In genomic region chr16:85807626-85808025, GRCm38 (mm10) we compare ENCODE assay signal across 8 mouse cellular contexts. TPM values are rescaled to one million over a fixed set of nuclear protein-coding genes. Genes with fewer than 3 reads are reported as not detected.
DNase-seq lines count a peak whose midpoint lies in the region; ATAC-seq lines count a peak whose summit lies in the region.

No protein-coding gene starts in this region.

- H3K9me3 ChIP-seq in forebrain, embryonic 11.5 days (ENCODE audit: control insufficient read depth, low read length) = no peaks in the 10 kb centered on the region
- no peaks in the 10 kb centered on the region for H3K9me3 ChIP-seq in forebrain, embryonic 16.5 days (ENCODE audit: control insufficient read depth, low read length)
- H3K9me3 ChIP-seq in heart, embryonic 15.5 days (replicated peaks) = no peaks in the 10 kb centered on the region

- no peak overlapping the region for H3K4me2 ChIP-seq in forebrain, embryonic 11.5 days (ENCODE audit: low read depth, low read length, severe bottlenecking)
- H3K4me2 ChIP-seq in forebrain, embryonic 16.5 days (ENCODE audit: low read length) = no peak overlapping the region
- H3K4me2 ChIP-seq in heart, embryonic 15.5 days = peak overlapping the region; percentile 48

- H3K4me1 ChIP-seq in forebrain, embryonic 11.5 days (replicated peaks; ENCODE audit: control insufficient read depth, insufficient read depth, low read length) = 0 out of 2 replicates have a peak, but pooled peaks cover 3% of the 10 kb centered on the region
- peaks cover 18% of the 10 kb centered on the region for H3K4me1 ChIP-seq in forebrain, embryonic 16.5 days (replicated peaks; ENCODE audit: control insufficient read depth, insufficient read depth, low read length)
- H3K4me1 ChIP-seq in heart, embryonic 15.5 days (replicated peaks) = peaks cover 14% of the 10 kb centered on the region

- no peak overlapping the region for H3K9ac ChIP-seq in forebrain, embryonic 11.5 days (ENCODE audit: low read length)
- no peak overlapping the region for H3K9ac ChIP-seq in forebrain, embryonic 16.5 days (replicated peaks; ENCODE audit: low read depth, low read length)
- no peak overlapping the region for H3K9ac ChIP-seq in heart, embryonic 15.5 days

- no peaks in the 10 kb centered on the region for H3K36me3 ChIP-seq in forebrain, embryonic 11.5 days (ENCODE audit: control insufficient read depth, insufficient read depth, low read length)
- no peaks in the 10 kb centered on the region for H3K36me3 ChIP-seq in forebrain, embryonic 16.5 days (ENCODE audit: control insufficient read depth, insufficient read depth)
- H3K36me3 ChIP-seq in heart, embryonic 15.5 days = no peaks in the 10 kb centered on the region

- DNase-seq in forebrain, embryonic 11.5 days (ENCODE audit: low spot score) = peak; percentile 74
- DNase-seq in ES-CJ7 (ENCODE audit: low read depth, low spot score) = peak; percentile 22
- peak; percentile 14 for DNase-seq in embryo, embryonic 10 days (ENCODE audit: low spot score)
- DNase-seq in layer of hippocampus, adult 9-10 months (ENCODE audit: low spot score) = peak; percentile 59
- peak; percentile 84 for DNase-seq in lung, postnatal 36 days

- H3K27ac ChIP-seq in forebrain, embryonic 11.5 days (ENCODE audit: low read depth, low read length) = no peak overlapping the region
- no peak overlapping the region for H3K27ac ChIP-seq in forebrain, embryonic 16.5 days (ENCODE audit: low read length)
- H3K27ac ChIP-seq in heart, embryonic 15.5 days = 0 out of 2 replicates have a peak overlapping the region, but pooled peaks have one; percentile 34

- no peak overlapping the region for H3K4me3 ChIP-seq in forebrain, embryonic 11.5 days (ENCODE audit: low read depth, low read length)
- no peak overlapping the region for H3K4me3 ChIP-seq in forebrain, embryonic 16.5 days (replicated peaks; ENCODE audit: low read length)
- H3K4me3 ChIP-seq in heart, embryonic 15.5 days = no peak overlapping the region

- ATAC-seq in forebrain, embryonic 11.5 days (replicated peaks; ENCODE audit: low FRiP score) = no peak
- no peak for ATAC-seq in forebrain, embryonic 16.5 days
- no peak for ATAC-seq in heart, embryonic 15.5 days (replicated peaks; ENCODE audit: insufficient number of reproducible peaks, insufficient read depth, low FRiP score, low read depth)
- ATAC-seq in CD4-positive, CD25-positive, alpha-beta regulatory T cell, adult 4 months = no peak

- no peaks in the 10 kb centered on the region for H3K27me3 ChIP-seq in forebrain, embryonic 11.5 days (ENCODE audit: control insufficient read depth, insufficient read depth, low read length)
- no peaks in the 10 kb centered on the region; the same call in 1 of the 2 replicates for H3K27me3 ChIP-seq in forebrain, embryonic 16.5 days (replicated peaks; ENCODE audit: control insufficient read depth, insufficient read depth, low read length)
- no peaks in the 10 kb centered on the region for H3K27me3 ChIP-seq in heart, embryonic 15.5 days

- WGBS in forebrain, embryonic 11.5 days = 15% methylated on average over 2 of the region's 2 CpGs
- 10% methylated on average over 2 of the region's 2 CpGs for WGBS in forebrain, embryonic 16.5 days
- 18% methylated on average over 2 of the region's 2 CpGs for WGBS in heart, embryonic 15.5 days

RNA-seq across cellular contexts. Expression of gene Adamts1, which starts 4.7 kb away (rescaled TPM):
- 11.9 and 13.2 TPM in 2 replicates for polyA plus RNA-seq in forebrain, embryonic 11.5 days (2014; fragmentation: Nextera tagmentation; extraction: Ambion mirVana)
- polyA plus RNA-seq in forebrain, embryonic 16.5 days (2015; fragmentation: Nextera tagmentation; extraction: Ambion mirVana) = 10.1 and 11.3 TPM in 2 replicates
- 40.2 and 50.6 TPM in 2 replicates for polyA plus RNA-seq in heart, embryonic 15.5 days (2015; fragmentation: Nextera tagmentation; extraction: Ambion mirVana)
- polyA plus RNA-seq in CD4-positive, CD25-positive, alpha-beta regulatory T cell, adult 4 months (2017; shearing (Covaris generic)) = not detected

Comparison
In these comparisons a context has a peak if more than half of its experiments do, and no peak if none do; other contexts are left out.
1. DNase-seq: peak in every context shown above with its lines; median percentile 84 in lung, postnatal 36 days; 74 in forebrain, embryonic 11.5 days; 59 in layer of hippocampus, adult 9-10 months; 22 in ES-CJ7; 14 in embryo, embryonic 10 days.
2. RNA of gene Adamts1, which starts 4.7 kb away (polyA plus RNA-seq): 40.2 to 50.6 TPM in heart, embryonic 15.5 days, 11.9 to 13.2 TPM in forebrain, embryonic 11.5 days and 10.1 to 11.3 TPM in forebrain, embryonic 16.5 days; not detected in CD4-positive, CD25-positive, alpha-beta regulatory T cell, adult 4 months; every median in the first group is over 10 times any median in the second.